Mouse (Mus musculus) neural tube, embryonic 13.5 days (tissue): ENCODE data around the gene Git2. TPM values are rescaled to one million over a fixed set of nuclear protein-coding genes. Genes with fewer than 3 reads are reported as not detected.

Experiments
- ATAC-seq: fragments of 200-750 bp; cut with Nextera tagmentation; 2 replicates; pipeline ENCODE4 v1.8.0; 2017; ENCODE audit warnings: low read depth, mild to moderate bottlenecking, moderate TSS enrichment, moderate library complexity
- H3K27ac ChIP-seq: fragments of 300-500 bp; sonication (generic); replicated peaks from 2 replicates; pipeline ENCODE4 v1.5.1; 2015; ENCODE audit warnings: moderate library complexity, mild to moderate bottlenecking, inconsistent platforms
- H3K27me3 ChIP-seq: fragments of 300-500 bp; sonication (generic); 2 replicates; pipeline ENCODE4 v1.6.1; 2015; ENCODE audit warnings: mild to moderate bottlenecking, inconsistent platforms
- H3K36me3 ChIP-seq: fragments of 300-500 bp; sonication (generic); 2 replicates; pipeline ENCODE4 v1.6.1; 2015; ENCODE audit warnings: mild to moderate bottlenecking, inconsistent platforms
- H3K4me1 ChIP-seq: fragments of 300-500 bp; sonication (generic); replicated peaks from 2 replicates; pipeline ENCODE4 v1.6.1; 2015; ENCODE audit warnings: inconsistent platforms
- H3K4me2 ChIP-seq: fragments of 300-500 bp; sonication (generic); 2 replicates; pipeline ENCODE4 v1.6.1; 2015; ENCODE audit warnings: inconsistent platforms, mild to moderate bottlenecking, moderate library complexity
- H3K4me3 ChIP-seq: fragments of 300-500 bp; sonication (generic); 2 replicates; pipeline ENCODE4 v1.5.1; 2015; ENCODE audit warnings: mild to moderate bottlenecking, inconsistent platforms
- H3K9ac ChIP-seq: fragments of 300-500 bp; sonication (generic); 2 replicates; pipeline ENCODE4 v1.6.1; 2015; ENCODE audit warnings: moderate library complexity, mild to moderate bottlenecking, inconsistent platforms
- H3K9me3 ChIP-seq: fragments of 300-500 bp; sonication (generic); 2 replicates; pipeline ENCODE4 v1.6.1; 2016; ENCODE audit warnings: inconsistent platforms
- WGBS: fragments of 180-500 bp; shearing (Covaris S2); methylation state at CpG from one replicate; pipeline ENCODE4 v1.1.7; 2015; 5-methylcytosine and 5-hydroxymethylcytosine counted together
- polyA plus RNA-seq: library from polyadenylated mRNA; unstranded; fragments of >200 nt; fragmentation: Nextera tagmentation; extraction: Ambion mirVana; gene quantifications from 2 replicates; pipeline ENCODE4 v1.2.1, GENCODE M21; 2015

Git2 gene
- polyA plus RNA-seq, 1 experiment from 2014 or later: 47.5 TPM

GRCm38 (mm10) chr5:114773211-114773710 lies 2.1 kb downstream of the Git2 start:
- peaks cover 57% of the 10 kb centered on the region for H3K4me1 ChIP-seq
- peak overlapping the region; percentile 98 for H3K9ac ChIP-seq
- under 1% methylated on average over 41 of the region's 52 CpGs for WGBS
- no peaks in the 10 kb centered on the region for H3K36me3 ChIP-seq
- peak overlapping the region; percentile 86 for H3K4me2 ChIP-seq
- ATAC-seq: peak; percentile 77
- H3K27me3 ChIP-seq: no peaks in the 10 kb centered on the region
- peak overlapping the region; percentile 99 for H3K4me3 ChIP-seq
- peak overlapping the region; percentile 96 for H3K27ac ChIP-seq
- H3K9me3 ChIP-seq: no peaks in the 10 kb centered on the region

DNA sequence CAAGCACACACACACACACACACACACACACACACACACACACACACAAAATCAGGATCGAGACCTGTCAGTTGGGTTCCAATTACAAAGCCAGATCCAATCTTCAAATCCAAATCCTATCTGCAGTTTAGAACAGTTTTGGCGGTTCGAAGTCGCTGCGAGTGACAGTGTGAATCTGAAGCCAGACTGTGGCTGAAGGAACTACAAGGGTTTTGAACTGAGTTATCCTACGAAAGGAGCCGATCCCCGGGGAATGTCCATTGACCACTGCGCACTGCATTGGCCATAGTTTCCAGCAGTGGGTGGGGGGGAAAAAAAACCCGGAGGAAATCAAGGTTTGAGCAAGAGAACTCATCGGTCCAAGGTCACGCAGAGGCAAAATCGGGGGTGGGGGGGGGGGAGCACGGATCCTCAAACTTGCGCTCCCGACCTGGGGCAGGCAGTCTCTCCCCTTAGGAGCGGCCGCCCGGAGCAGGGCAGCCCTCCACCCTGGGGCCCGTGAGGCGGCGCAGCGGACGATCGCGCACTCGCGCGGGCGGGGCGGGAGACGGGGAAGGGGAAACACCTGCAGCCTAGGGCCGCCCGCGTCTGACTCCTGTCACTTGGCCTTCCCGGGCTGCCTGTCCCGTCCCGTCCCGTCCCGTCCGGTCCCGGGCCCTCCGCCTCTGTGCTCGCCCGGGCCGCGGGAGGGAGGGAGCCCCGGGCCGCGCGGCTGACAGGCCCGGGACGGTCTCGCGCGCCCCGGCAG lies 2.7 kb downstream of the Git2 start:
- Histone ChIP-seq H3K9me3 (no peaks in the 10 kb centered on the region), H3K36me3 (no peaks in the 10 kb centered on the region), H3K9ac (peak overlapping the region; percentile 98), H3K4me1 (peaks cover 51% of the 10 kb centered on the region), H3K4me3 (peak overlapping the region; percentile 99), H3K4me2 (peak overlapping the region; percentile 86), H3K27me3 (no peaks in the 10 kb centered on the region), H3K27ac (peak overlapping the region; percentile 96)
- 2% methylated on average over 24 of the region's 57 CpGs for WGBS
- ATAC-seq: peak; percentile 48

GRCm38 (mm10) chr5:114771796-114772195 lies 3.5 kb downstream of the Git2 start:
- Histone ChIP-seq H3K4me1 (peaks cover 44% of the 10 kb centered on the region), H3K36me3 (no peaks in the 10 kb centered on the region), H3K4me2 (peak overlapping the region; percentile 86), H3K27ac (0 out of 2 replicates have a peak overlapping the region, but pooled peaks have one; percentile 18), H3K9me3 (no peaks in the 10 kb centered on the region), H3K4me3 (peak overlapping the region; percentile 99), H3K27me3 (no peaks in the 10 kb centered on the region), H3K9ac (peak overlapping the region; percentile 98; the same call in 1 of the 2 replicates)
- WGBS: 74% methylated on average over 8 of the region's 8 CpGs
- no peak for ATAC-seq

DNA sequence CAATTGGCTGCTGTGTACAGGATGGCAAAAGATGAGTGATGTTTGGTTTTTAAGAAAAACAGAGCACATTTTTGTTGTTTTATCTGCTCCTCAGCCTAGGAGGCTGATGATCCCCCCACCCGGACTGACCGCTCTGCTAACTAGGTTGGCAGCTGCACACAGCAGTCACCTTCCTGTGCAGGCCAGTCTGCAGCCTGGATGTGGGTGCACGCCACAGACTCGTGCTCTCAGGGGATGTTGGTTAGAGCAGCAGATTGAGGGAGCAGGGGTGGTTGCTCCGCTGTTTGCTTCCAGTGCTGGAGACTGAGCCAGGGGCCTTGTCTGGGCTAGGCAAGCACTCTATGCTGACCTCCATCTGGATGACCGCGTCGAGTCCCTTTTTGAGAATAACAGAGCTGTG lies 5.5 kb downstream of the Git2 start:
- Histone ChIP-seq H3K4me2 (no peak overlapping the region), H3K9ac (no peak overlapping the region), H3K27ac (no peak overlapping the region), H3K9me3 (no peaks in the 10 kb centered on the region), H3K4me3 (no peak overlapping the region), H3K27me3 (no peaks in the 10 kb centered on the region), H3K4me1 (peaks cover 29% of the 10 kb centered on the region), H3K36me3 (peaks cover 11% of the 10 kb centered on the region)
- 89% methylated on average over 8 of the region's 8 CpGs for WGBS
- ATAC-seq: no peak

DNA sequence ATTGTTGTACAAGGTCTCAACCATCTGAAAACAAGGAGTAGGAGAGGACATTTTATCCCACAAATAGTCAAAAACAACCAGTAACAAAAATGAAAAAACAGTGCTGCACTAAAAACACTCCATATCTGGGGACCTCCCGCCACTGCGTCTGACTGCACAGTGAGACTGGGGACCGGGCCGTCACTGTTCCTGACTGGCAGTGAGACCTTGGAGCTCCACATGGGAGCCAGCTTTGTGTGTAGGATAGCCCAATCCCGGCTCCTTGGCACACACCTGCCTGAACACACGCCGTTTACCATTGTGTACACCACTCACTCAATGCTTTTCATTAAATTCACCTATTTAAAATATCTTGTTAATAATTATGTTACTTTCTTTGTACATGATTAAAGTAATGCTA lies 8.1 kb downstream of the Git2 start:
- Histone ChIP-seq H3K4me1 (peaks cover 25% of the 10 kb centered on the region), H3K4me2 (no peak overlapping the region), H3K36me3 (peaks cover 36% of the 10 kb centered on the region), H3K9ac (no peak overlapping the region), H3K9me3 (no peaks in the 10 kb centered on the region), H3K27ac (no peak overlapping the region), H3K27me3 (no peaks in the 10 kb centered on the region), H3K4me3 (no peak overlapping the region)
- WGBS: 87% methylated on average over 7 of the region's 7 CpGs
- ATAC-seq: no peak

DNA sequence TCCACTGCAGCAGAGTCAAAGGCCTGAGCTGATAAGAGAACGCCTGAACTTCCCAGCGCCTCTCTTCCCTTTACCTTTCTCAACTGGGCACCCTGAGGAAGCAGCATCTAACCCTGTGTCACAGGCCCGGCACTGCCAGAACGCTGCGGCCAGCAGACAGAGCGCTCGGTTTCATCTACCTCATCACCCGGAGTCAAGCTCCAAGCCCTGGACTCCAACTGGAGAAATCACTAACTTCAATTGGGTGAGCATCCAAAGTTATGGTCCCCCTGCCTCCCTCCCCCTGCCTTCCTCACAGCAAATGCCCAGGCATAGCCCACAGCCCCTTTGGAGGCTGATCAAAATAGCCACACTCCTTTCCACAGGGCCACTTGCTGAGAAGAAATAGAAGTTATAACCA lies 8.6 kb downstream of the Git2 start:
- no peaks in the 10 kb centered on the region for H3K9me3 ChIP-seq
- WGBS: 97% methylated on average over 8 of the region's 8 CpGs
- H3K27ac ChIP-seq: no peak overlapping the region
- no peak for ATAC-seq
- peaks cover 41% of the 10 kb centered on the region for H3K36me3 ChIP-seq
- H3K4me1 ChIP-seq: peaks cover 20% of the 10 kb centered on the region
- no peaks in the 10 kb centered on the region for H3K27me3 ChIP-seq
- H3K4me3 ChIP-seq: no peak overlapping the region
- no peak overlapping the region for H3K9ac ChIP-seq
- H3K4me2 ChIP-seq: no peak overlapping the region

GRCm38 (mm10) chr5:114764812-114765735 lies 10.2 kb downstream of the Git2 start:
- Histone ChIP-seq H3K9ac (no peak overlapping the region), H3K36me3 (peaks cover 58% of the 10 kb centered on the region), H3K4me1 (peaks cover 4% of the 10 kb centered on the region), H3K27me3 (no peaks in the 10 kb centered on the region), H3K9me3 (no peaks in the 10 kb centered on the region), H3K4me3 (no peak overlapping the region), H3K27ac (no peak overlapping the region), H3K4me2 (no peak overlapping the region)
- WGBS: 84% methylated on average over 18 of the region's 18 CpGs
- ATAC-seq: no peak

DNA sequence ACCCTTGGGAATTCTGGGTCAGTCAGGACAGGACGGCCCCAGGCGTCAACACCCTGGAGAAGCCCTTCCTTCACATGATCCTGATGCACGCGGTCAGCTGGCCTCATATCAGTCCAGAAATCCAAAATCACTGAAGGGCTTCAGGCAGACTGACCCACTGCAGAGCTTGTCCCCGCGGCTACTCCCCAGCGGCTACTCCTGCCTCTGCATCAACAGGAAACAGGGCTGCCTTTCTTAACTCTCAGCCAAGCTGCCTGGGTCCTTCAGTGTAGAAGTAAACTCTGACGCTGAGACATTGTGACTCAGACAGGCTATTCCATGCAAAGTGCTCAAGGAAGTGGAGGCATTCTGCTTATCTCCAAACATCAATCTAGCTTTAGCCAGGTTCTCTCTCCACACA lies 13.3 kb downstream of the Git2 start:
- H3K9me3 ChIP-seq: no peaks in the 10 kb centered on the region
- H3K27ac ChIP-seq: no peak overlapping the region
- no peak for ATAC-seq
- H3K4me3 ChIP-seq: no peak overlapping the region
- H3K27me3 ChIP-seq: no peaks in the 10 kb centered on the region
- H3K9ac ChIP-seq: no peak overlapping the region
- 89% methylated on average over 8 of the region's 8 CpGs for WGBS
- peaks cover 80% of the 10 kb centered on the region for H3K36me3 ChIP-seq
- no peak overlapping the region for H3K4me2 ChIP-seq
- no peaks in the 10 kb centered on the region for H3K4me1 ChIP-seq

GRCm38 (mm10) chr5:114759536-114760090 lies 15.7 kb downstream of the Git2 start:
- Histone ChIP-seq H3K4me1 (no peaks in the 10 kb centered on the region), H3K36me3 (peaks cover 88% of the 10 kb centered on the region), H3K4me3 (no peak overlapping the region), H3K9me3 (no peaks in the 10 kb centered on the region), H3K27ac (no peak overlapping the region), H3K4me2 (no peak overlapping the region), H3K27me3 (no peaks in the 10 kb centered on the region), H3K9ac (no peak overlapping the region)
- WGBS: 95% methylated on average over 5 of the region's 5 CpGs
- no peak for ATAC-seq

GRCm38 (mm10) chr5:114753384-114753783 lies 21.9 kb downstream of the Git2 start:
- no peaks in the 10 kb centered on the region for H3K27me3 ChIP-seq
- H3K4me2 ChIP-seq: no peak overlapping the region
- WGBS: 90% methylated on average over 12 of the region's 12 CpGs
- ATAC-seq: no peak
- no peaks in the 10 kb centered on the region for H3K4me1 ChIP-seq
- no peaks in the 10 kb centered on the region for H3K9me3 ChIP-seq
- H3K4me3 ChIP-seq: no peak overlapping the region
- no peak overlapping the region for H3K27ac ChIP-seq
- no peak overlapping the region for H3K9ac ChIP-seq
- H3K36me3 ChIP-seq: peaks cover 92% of the 10 kb centered on the region

- no peak for ATAC-seq
- Histone ChIP-seq H3K4me1 (no peaks in the 10 kb centered on the region), H3K27ac (no peak overlapping the region), H3K4me2 (no peak overlapping the region), H3K4me3 (no peak overlapping the region), H3K9me3 (no peaks in the 10 kb centered on the region), H3K9ac (no peak overlapping the region), H3K36me3 (peaks cover 94% of the 10 kb centered on the region), H3K27me3 (no peaks in the 10 kb centered on the region)
- 89% methylated on average over 10 of the region's 10 CpGs for WGBS
Measured at GRCm38 (mm10) chr5:114752397-114752796, 22.9 kb downstream of the Git2 start.

DNA sequence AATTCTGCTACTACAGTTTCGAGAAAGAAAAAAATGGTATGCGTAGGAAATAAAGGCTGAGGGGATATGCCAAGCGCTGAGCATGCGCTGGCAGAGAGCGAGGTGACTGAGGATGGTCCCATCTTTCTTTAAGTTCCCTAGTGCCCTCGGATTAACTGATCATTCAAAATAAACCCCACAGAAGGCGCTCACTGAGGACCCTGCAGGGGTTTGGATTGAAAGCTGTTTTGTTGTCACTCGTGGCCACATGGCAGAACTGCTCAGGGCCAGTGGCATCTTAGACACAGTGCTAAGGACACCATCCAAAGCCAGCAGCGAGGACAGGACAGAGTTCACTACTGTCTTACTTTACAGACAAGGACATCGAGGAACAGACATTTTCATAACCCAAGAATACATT lies 25.0 kb downstream of the Git2 start:
- WGBS: 81% methylated on average over 10 of the region's 10 CpGs

More for the DNA sequence above, 25.0 kb downstream of the Git2 start:
- H3K4me2 ChIP-seq: no peak overlapping the region
- no peak overlapping the region for H3K9ac ChIP-seq
- peaks cover 92% of the 10 kb centered on the region for H3K36me3 ChIP-seq
- no peaks in the 10 kb centered on the region for H3K4me1 ChIP-seq
- H3K4me3 ChIP-seq: no peak overlapping the region
- ATAC-seq: no peak
- H3K9me3 ChIP-seq: no peaks in the 10 kb centered on the region
- H3K27me3 ChIP-seq: no peaks in the 10 kb centered on the region
- H3K27ac ChIP-seq: no peak overlapping the region
